ENCODE assay signal across 34 mouse cellular contexts in genomic region chr6:145887719-145888118, GRCm38 (mm10). TPM values are rescaled to one million over a fixed set of nuclear protein-coding genes. Genes with fewer than 3 reads are reported as not detected.
"Had no signal": no experiment of that assay in that cellular context is flagged by ENCODE, and none has a peak within 500 bp of the region (broad histone marks: within the 10 kb centered on the region; RNA-seq: fewer than 3 reads in every experiment).

No protein-coding gene starts in this region.

- H3K4me3 ChIP-seq: left cerebral cortex, adult 2 months; limb, embryonic 10.5 days; limb, embryonic 12.5 days; limb, embryonic 13.5 days; limb, embryonic 15.5 days; liver, embryonic 12.5 days; liver, embryonic 13.5 days; liver, embryonic 15.5 days; lung, embryonic 15.5 days; megakaryocyte, embryonic 14.5 days; midbrain, embryonic 10.5 days; midbrain, embryonic 12.5 days; midbrain, embryonic 13.5 days; midbrain, embryonic 15.5 days; myocyte had no signal

- ATAC-seq: liver, embryonic 12.5 days; liver, postnatal 0 days; lung, postnatal 0 days; midbrain, embryonic 13.5 days; midbrain, embryonic 15.5 days; midbrain, embryonic 16.5 days had no signal

- H3K27me3 ChIP-seq: limb, embryonic 12.5 days; limb, embryonic 13.5 days; limb, embryonic 15.5 days; liver, embryonic 12.5 days; liver, embryonic 13.5 days; liver, embryonic 15.5 days; lung, embryonic 15.5 days; midbrain, embryonic 12.5 days; midbrain, embryonic 13.5 days; midbrain, embryonic 15.5 days had no signal

- H3K9me3 ChIP-seq: limb, embryonic 10.5 days; limb, embryonic 12.5 days; limb, embryonic 13.5 days; limb, embryonic 15.5 days; liver, embryonic 12.5 days; liver, embryonic 13.5 days; liver, embryonic 15.5 days; lung, embryonic 15.5 days; megakaryocyte, embryonic 14.5 days; midbrain, embryonic 10.5 days; midbrain, embryonic 12.5 days; midbrain, embryonic 13.5 days; midbrain, embryonic 15.5 days had no signal

- H3K9ac ChIP-seq: limb, embryonic 12.5 days; limb, embryonic 13.5 days; limb, embryonic 15.5 days; liver, embryonic 12.5 days; liver, embryonic 13.5 days; liver, embryonic 14.5 days; liver, embryonic 15.5 days; liver, postnatal 0 days; lung, embryonic 14.5 days; lung, embryonic 15.5 days; midbrain, embryonic 12.5 days; midbrain, embryonic 13.5 days; midbrain, embryonic 15.5 days had no signal

- H3K4me2 ChIP-seq: limb, embryonic 12.5 days; limb, embryonic 13.5 days; limb, embryonic 15.5 days; liver, embryonic 11.5 days; liver, embryonic 12.5 days; liver, embryonic 13.5 days; liver, embryonic 15.5 days; lung, embryonic 14.5 days; lung, embryonic 15.5 days; midbrain, embryonic 11.5 days; midbrain, embryonic 12.5 days; midbrain, embryonic 13.5 days; midbrain, embryonic 15.5 days had no signal

- H3K4me1 ChIP-seq: limb, embryonic 10.5 days; limb, embryonic 12.5 days; limb, embryonic 13.5 days; limb, embryonic 15.5 days; liver, embryonic 12.5 days; liver, embryonic 13.5 days; liver, embryonic 15.5 days; lung, embryonic 15.5 days; midbrain, embryonic 10.5 days; midbrain, embryonic 12.5 days; midbrain, embryonic 13.5 days; midbrain, embryonic 15.5 days had no signal

- H3K27ac ChIP-seq: left cerebral cortex, adult 2 months; limb, embryonic 10.5 days; limb, embryonic 12.5 days; limb, embryonic 13.5 days; limb, embryonic 15.5 days; liver, embryonic 12.5 days; liver, embryonic 13.5 days; liver, embryonic 14.5 days; liver, embryonic 15.5 days; lung, embryonic 15.5 days; macrophage; midbrain, embryonic 10.5 days; midbrain, embryonic 12.5 days; midbrain, embryonic 13.5 days; midbrain, embryonic 15.5 days had no signal

- DNase-seq: left cerebral cortex, postnatal 4 days; liver; liver, embryonic 13.5 days; liver, postnatal 0 days; lung, adult 18-20 months; lung, adult 2 months; lung, embryonic 14.5 days; lung, postnatal 10 days; lung, postnatal 36 days; lung, postnatal 4 days; midbrain, embryonic 14.5 days had no signal

- H3K36me3 ChIP-seq: limb, embryonic 10.5 days; limb, embryonic 12.5 days; limb, embryonic 13.5 days; limb, embryonic 15.5 days; liver, embryonic 12.5 days; liver, embryonic 13.5 days; liver, embryonic 15.5 days; lung, embryonic 15.5 days; midbrain, embryonic 10.5 days; midbrain, embryonic 12.5 days; midbrain, embryonic 13.5 days; midbrain, embryonic 15.5 days had no signal

RNA-seq across cellular contexts. Expression of gene Bhlhe41, which starts 22.4 kb away (rescaled TPM):
- total RNA-seq: megakaryocyte, adult 5-6 weeks had no signal

RNA-seq across cellular contexts. Expression of gene Sspn, which starts 43.7 kb away (rescaled TPM):
- total RNA-seq: megakaryocyte progenitor cell, adult 5-6 weeks; megakaryocyte, adult 5-6 weeks; megakaryocyte-erythroid progenitor cell, adult 5-6 weeks had no signal
